In genomic region chr9:114502711-114503427, GRCm38 (mm10) we compare ENCODE assay signal across 17 mouse cellular contexts. TPM values are rescaled to one million over a fixed set of nuclear protein-coding genes. Genes with fewer than 3 reads are reported as not detected.
DNase-seq lines count a peak whose midpoint lies in the region; ATAC-seq and TF ChIP-seq lines count a peak whose summit lies in the region.
"Had no signal": no experiment of that assay in that cellular context is flagged by ENCODE, and none has a peak within 500 bp of the region (broad histone marks: within the 10 kb centered on the region; RNA-seq: fewer than 3 reads in every experiment).

No protein-coding gene starts in this region.

- H3K4me3 ChIP-seq in heart, embryonic 11.5 days (ENCODE audit: low read depth, low read length) = no peak overlapping the region
- H3K4me3 ChIP-seq in liver, embryonic 14.5 days (ENCODE audit: insufficient read depth in 1 of 2, low read depth in 2 of 2, low read length in 2 of 2) = no peak overlapping the region
- no peak overlapping the region for H3K4me3 ChIP-seq in left cerebral cortex, adult 2 months
- H3K4me3 ChIP-seq: hindbrain, embryonic 10.5 days; lung, embryonic 15.5 days; midbrain, embryonic 15.5 days had no signal

- WGBS in heart, embryonic 11.5 days (ENCODE audit: insufficient replicate concordance) = 37% methylated on average over 15 of the region's 15 CpGs
- WGBS in liver, embryonic 14.5 days (ENCODE audit: insufficient replicate concordance) = 13% methylated on average over 15 of the region's 15 CpGs

- no peak overlapping the region for H3K27ac ChIP-seq in heart, embryonic 11.5 days (ENCODE audit: low read depth, low read length)
- H3K27ac ChIP-seq in liver, embryonic 14.5 days = no peak overlapping the region
- H3K27ac ChIP-seq in left cerebral cortex, adult 2 months = no peak overlapping the region
- H3K27ac ChIP-seq: hindbrain, embryonic 10.5 days; lung, embryonic 15.5 days; midbrain, embryonic 15.5 days had no signal

- no peak for ATAC-seq in heart, embryonic 11.5 days (replicated peaks; ENCODE audit: insufficient number of reproducible peaks, low FRiP score, low TSS enrichment)
- ATAC-seq in liver, embryonic 14.5 days (ENCODE audit: insufficient read depth) = peak; percentile 37; the same call in 1 of the 2 replicates
- ATAC-seq in monocyte, adult 5-6 weeks (replicated peaks; ENCODE audit: insufficient number of reproducible peaks, low FRiP score, low TSS enrichment, poor library complexity, severe bottlenecking) = no peak
- ATAC-seq: activated CD4-positive, CD25-positive, alpha-beta regulatory T cell, adult 4 months; midbrain, embryonic 15.5 days had no signal

- TF ChIP-seq EP300 in liver, embryonic 14.5 days (IDR thresholded peaks at IDR 0.05; ENCODE audit: low read depth) = no peak

- H3K9ac ChIP-seq in heart, embryonic 11.5 days (ENCODE audit: low read depth, low read length) = peak overlapping the region; percentile 29
- no peak overlapping the region for H3K9ac ChIP-seq in liver, embryonic 14.5 days (replicated peaks)
- H3K9ac ChIP-seq: lung, embryonic 15.5 days; midbrain, embryonic 15.5 days had no signal

- H3K27me3 ChIP-seq in heart, embryonic 11.5 days (ENCODE audit: control insufficient read depth, insufficient read depth, low read length) = no peaks in the 10 kb centered on the region
- no peaks in the 10 kb centered on the region for H3K27me3 ChIP-seq in liver, embryonic 14.5 days (ENCODE audit: control insufficient read depth, insufficient read depth, low read length)
- H3K27me3 ChIP-seq: lung, embryonic 15.5 days had no signal

- peaks cover 7% of the 10 kb centered on the region for H3K4me1 ChIP-seq in heart, embryonic 11.5 days (ENCODE audit: control insufficient read depth, insufficient read depth, low read length)
- H3K4me1 ChIP-seq in liver, embryonic 14.5 days (replicated peaks; ENCODE audit: control insufficient read depth in 2 of 2, insufficient read depth in 2 of 2, low read length in 1 of 2) = peaks cover 0 to 11% of the 10 kb centered on the region in 2 experiments; a peak in 2 of 4 replicates
- H3K4me1 ChIP-seq: lung, embryonic 15.5 days; midbrain, embryonic 15.5 days had no signal

- intact Hi-C loops in left cerebral cortex, adult 2 months (cut with DNase I) = no loop called here

- no peaks in the 10 kb centered on the region for H3K9me3 ChIP-seq in heart, embryonic 11.5 days (replicated peaks; ENCODE audit: control insufficient read depth, low read length)
- H3K9me3 ChIP-seq in liver, embryonic 14.5 days (ENCODE audit: control insufficient read depth, low read length) = no peaks in the 10 kb centered on the region
- H3K9me3 ChIP-seq: hindbrain, embryonic 10.5 days; lung, embryonic 15.5 days; midbrain, embryonic 15.5 days had no signal

- no peak for TF ChIP-seq CTCF in liver, embryonic 14.5 days (IDR thresholded peaks at IDR 0.05; ENCODE audit: low read depth)
- TF ChIP-seq CTCF in left cerebral cortex, adult 2 months (IDR thresholded peaks at IDR 0.05) = no peak

- no peak for DNase-seq in heart, adult 18-20 months
- DNase-seq in 416B (ENCODE audit: low read depth) = peak; percentile 98
- peak; percentile 53 for DNase-seq in ZHBTc4 (ENCODE audit: low read depth, low spot score)
- no peak for DNase-seq in liver, embryonic 14.5 days (ENCODE audit: low read depth in 3 of 3, low spot score in 3 of 3)
- no peak for DNase-seq in cerebellum, adult 11 months
- no peak for DNase-seq in left cerebral cortex, adult 2 months (ENCODE audit: extremely low spot score in 1 of 2, low spot score in 2 of 2)
- DNase-seq: cerebellum, postnatal 25 days; right cerebral cortex, postnatal 4 days had no signal

- no peaks in the 10 kb centered on the region for H3K36me3 ChIP-seq in heart, embryonic 11.5 days (ENCODE audit: control insufficient read depth, insufficient read depth, low read length)
- no peaks in the 10 kb centered on the region for H3K36me3 ChIP-seq in liver, embryonic 14.5 days (replicated peaks; ENCODE audit: control insufficient read depth, insufficient read depth, low read depth)
- H3K36me3 ChIP-seq: lung, embryonic 15.5 days; midbrain, embryonic 15.5 days had no signal

- H3K4me2 ChIP-seq in heart, embryonic 11.5 days = peak overlapping the region; percentile 19; the same call in 1 of the 2 replicates
- H3K4me2 ChIP-seq in liver, embryonic 14.5 days (ENCODE audit: low read depth) = no peak overlapping the region
- H3K4me2 ChIP-seq: lung, embryonic 15.5 days; midbrain, embryonic 15.5 days had no signal

RNA-seq across cellular contexts. Expression of gene Ccr4, which starts 1.8 kb away (rescaled TPM):
- not detected in 2 replicates for polyA plus RNA-seq in heart, embryonic 11.5 days (2014; fragmentation: Nextera tagmentation; extraction: Ambion mirVana)
- total RNA-seq in heart, adult 18-20 months (2021) = not detected
- polyA plus RNA-seq in liver, embryonic 14.5 days (2012; rRNA removed) = not detected in 2 replicates
- not detected in 2 replicates for polyA plus RNA-seq in liver, embryonic 14.5 days (2014; fragmentation: Nextera tagmentation; extraction: Ambion mirVana)
- total RNA-seq in left cerebral cortex, adult 2 months (2021) = not detected
- 0.19 to 0.43 TPM (median 0.38 TPM) in 3 replicates for total RNA-seq in monocyte, adult 5-6 weeks (2017)
- total RNA-seq: gastrocnemius, postnatal 4 days; neutrophil, adult 5-6 weeks had no signal
- polyA plus RNA-seq: brain, embryonic 14.5 days; hindbrain, embryonic 10.5 days; midbrain, embryonic 15.5 days had no signal

RNA-seq across cellular contexts. Expression of gene C130032M10Rik, which starts 12.6 kb away (rescaled TPM):
- 0.54 and 0.90 TPM in 2 replicates for polyA plus RNA-seq in heart, embryonic 11.5 days (2014; fragmentation: Nextera tagmentation; extraction: Ambion mirVana)
- total RNA-seq in heart, adult 18-20 months (2021) = not detected
- polyA plus RNA-seq in liver, embryonic 14.5 days (2012; rRNA removed) = not detected in 2 replicates
- polyA plus RNA-seq in liver, embryonic 14.5 days (2014; fragmentation: Nextera tagmentation; extraction: Ambion mirVana) = not detected in 2 replicates
- total RNA-seq in left cerebral cortex, adult 2 months (2021) = not detected
- total RNA-seq in monocyte, adult 5-6 weeks (2017) = not detected in 3 replicates
- total RNA-seq: gastrocnemius, postnatal 4 days; neutrophil, adult 5-6 weeks had no signal
- polyA plus RNA-seq: activated CD4-positive, CD25-positive, alpha-beta regulatory T cell, adult 4 months; brain, embryonic 14.5 days; lung, embryonic 15.5 days; midbrain, embryonic 15.5 days had no signal

Comparison
In these comparisons a context has a peak if more than half of its experiments do, and no peak if none do; other contexts are left out.
1. DNase-seq: peak in 416B (single experiment) and ZHBTc4 (single experiment); none in heart, adult 18-20 months (0 of 2), liver, embryonic 14.5 days (0 of 3), cerebellum, adult 11 months (single experiment) and left cerebral cortex, adult 2 months (0 of 2).